Mouse (Mus musculus) NIH3T3 (cell line): Measurements from ENCODE around the gene Hmx2.

Source experiments
- DNase-seq: peaks from one replicate; pipeline ENCODE4 v3.0.0-alpha.2; 2012; ENCODE audit warnings: low read depth

Hmx2 gene

DNA sequence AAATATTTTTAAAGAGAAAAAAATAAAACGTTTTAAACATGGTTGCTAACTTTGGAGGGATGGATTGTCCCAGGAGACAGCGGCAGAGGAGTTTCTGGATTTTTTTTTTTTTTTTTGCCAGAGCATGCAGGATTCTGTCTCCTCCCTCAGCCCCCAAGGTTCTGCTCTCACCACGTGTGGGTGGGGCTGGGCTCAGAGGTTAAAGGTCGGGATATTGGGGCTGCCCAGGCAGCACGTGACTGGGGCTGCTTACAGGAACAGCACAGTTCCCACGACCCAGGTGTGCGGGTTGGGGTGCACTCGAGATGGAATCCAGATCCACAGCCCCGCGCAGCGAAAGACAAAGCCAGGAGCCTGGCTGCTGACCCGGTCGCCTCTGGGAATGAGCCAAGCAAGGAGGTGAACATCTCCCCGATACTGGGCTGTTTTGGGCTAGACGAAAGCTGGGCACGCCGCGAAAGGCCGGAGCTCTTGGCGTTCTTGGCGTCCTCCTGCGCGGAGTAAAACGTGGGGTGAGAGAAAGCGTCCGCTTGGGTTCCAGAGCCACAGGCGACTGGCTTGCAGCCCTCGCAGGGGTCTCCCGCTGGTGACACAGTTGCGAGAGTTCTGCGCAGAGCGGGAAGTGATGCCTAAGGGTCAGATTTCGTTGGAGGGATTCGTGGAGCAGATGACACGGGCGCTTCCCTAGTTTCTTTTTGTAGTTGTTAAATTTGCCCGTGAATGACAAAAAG, 8.1 kb downstream of the Hmx2 start:
- no peak for DNase-seq

DNA sequence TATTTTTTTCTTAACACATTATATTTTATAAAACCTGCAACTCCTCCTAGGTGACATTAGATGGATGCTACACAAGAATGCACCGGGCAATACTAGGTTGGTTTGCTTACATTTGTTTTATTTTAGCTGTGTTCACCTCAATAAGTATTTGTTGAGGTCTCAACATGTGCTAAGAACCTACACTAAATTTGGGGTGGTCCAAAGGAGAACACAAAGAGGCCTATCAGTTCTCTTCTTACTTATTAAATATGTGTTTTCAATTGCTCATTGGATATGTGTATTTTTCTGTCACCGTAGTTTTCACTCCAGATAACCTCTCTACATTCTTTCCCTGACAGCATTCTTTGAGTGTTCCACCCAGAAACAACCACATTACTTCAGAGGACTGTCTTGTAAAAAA, 9.2 kb downstream of the Hmx2 start:
- no peak for DNase-seq

DNA sequence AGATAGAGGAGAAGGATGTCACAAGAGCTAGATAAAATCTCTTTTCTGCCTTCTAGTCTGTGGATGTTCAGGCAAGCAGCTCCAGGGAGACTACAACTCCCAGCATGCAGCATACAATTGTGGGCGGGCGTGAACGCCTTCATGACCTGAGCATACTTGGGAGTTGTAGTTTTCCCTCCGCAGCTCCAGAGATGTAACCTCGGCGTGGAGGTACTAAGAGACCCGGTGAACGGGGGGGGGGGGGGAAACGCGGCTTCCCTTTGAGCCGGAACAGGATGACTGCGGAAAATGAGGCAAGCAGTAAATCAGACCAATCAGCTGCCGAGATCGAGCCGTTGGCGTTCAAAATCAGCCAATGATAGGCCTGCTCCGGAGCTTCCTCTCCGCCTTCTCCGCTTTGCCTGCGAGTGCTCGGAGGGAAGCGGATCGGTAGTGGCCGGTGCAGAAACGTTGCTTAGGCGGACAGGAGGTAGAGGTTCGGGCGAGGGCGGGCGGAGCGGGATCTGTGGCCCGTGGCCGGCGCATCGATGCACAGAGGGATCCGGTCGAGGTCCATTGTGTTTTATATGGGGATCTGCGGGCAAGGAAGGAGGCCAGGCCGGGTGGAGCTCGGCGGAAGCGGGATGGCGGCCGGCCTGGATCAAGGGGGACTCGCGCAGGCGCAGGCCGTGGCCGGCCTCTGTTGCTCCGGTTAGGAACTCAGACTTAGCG, 11.6 kb downstream of the Hmx2 start, which contains the start of gene Bub3:
TSS of gene Bub3 (plus strand) at position 237 of the 711 bp plus-strand sequence.
- DNase-seq: peak; percentile 93

DNA sequence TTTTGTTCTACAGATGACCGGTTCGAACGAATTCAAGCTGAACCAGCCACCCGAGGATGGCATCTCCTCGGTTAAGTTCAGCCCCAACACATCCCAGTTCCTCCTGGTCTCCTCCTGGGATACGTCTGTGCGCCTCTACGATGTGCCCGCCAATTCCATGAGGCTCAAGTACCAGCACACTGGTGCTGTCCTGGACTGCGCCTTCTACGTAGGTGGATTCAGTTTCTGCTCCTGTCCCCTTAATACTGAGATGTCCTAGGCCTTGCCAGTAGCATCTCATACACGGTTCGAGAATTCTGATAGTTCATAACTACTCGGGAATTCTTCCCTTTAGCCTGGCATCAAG, 12.1 kb downstream of the Hmx2 start:
- DNase-seq: no peak

DNA sequence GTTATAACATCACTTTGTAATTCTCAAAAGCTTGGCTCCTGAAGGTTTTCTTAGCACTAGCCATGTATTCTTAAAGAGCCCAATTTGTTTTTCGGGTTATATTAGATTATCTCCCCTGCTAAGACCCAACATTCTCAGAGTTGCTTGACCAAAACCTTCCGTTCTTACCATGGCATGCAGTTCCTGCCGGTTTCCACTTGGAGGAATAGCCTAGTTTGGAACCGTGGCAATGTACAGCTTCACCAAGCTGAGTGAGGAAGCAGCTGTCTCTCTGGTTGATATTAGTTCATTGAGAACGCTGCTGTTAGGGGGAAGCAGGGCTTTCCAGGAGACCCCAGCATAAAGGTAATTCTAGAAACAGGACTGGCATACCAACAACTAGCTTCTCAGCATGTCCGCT, 26.7 kb downstream of the Hmx2 start:
- no peak for DNase-seq

DNA sequence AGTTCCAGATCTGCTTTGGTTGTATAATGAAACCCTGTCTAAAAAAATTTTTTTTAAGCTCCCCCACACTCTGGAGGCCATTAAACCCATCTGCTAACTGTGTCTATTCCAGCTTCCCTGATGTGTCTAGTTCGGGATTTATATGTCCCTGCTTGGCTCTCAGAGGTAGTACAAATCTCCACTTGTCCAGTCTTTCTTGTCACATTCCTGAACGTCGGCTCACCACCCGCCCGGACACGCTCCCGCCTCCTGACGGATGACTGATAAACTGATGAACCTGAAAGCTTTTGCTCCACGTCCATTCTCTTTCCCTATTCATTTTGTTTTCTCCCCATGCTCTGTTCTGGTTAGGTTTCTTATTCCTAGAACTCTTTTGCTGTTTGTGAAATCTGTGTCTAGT, 33.6 kb downstream of the Hmx2 start:
- DNase-seq: no peak

DNA sequence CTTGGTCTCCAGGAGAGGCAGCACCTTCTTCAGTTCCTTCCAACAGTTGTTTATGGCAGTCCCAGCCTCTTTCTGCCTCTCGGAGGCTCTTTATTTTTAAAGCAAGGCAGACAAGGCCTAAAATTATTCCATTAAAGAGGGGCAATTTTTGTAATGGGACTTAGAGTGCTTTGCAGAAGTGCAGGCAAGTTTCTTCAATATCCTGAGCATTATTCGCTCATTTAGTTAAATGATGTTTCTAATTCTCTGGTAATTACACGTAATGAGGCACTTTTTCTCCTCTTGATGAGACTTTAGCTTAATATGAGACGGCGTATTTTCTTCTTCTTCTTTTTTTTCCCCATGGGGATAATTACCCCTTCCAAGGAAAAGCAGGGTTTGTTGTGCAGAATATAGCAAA, 37.0 kb downstream of the Hmx2 start:
- no peak for DNase-seq

DNA sequence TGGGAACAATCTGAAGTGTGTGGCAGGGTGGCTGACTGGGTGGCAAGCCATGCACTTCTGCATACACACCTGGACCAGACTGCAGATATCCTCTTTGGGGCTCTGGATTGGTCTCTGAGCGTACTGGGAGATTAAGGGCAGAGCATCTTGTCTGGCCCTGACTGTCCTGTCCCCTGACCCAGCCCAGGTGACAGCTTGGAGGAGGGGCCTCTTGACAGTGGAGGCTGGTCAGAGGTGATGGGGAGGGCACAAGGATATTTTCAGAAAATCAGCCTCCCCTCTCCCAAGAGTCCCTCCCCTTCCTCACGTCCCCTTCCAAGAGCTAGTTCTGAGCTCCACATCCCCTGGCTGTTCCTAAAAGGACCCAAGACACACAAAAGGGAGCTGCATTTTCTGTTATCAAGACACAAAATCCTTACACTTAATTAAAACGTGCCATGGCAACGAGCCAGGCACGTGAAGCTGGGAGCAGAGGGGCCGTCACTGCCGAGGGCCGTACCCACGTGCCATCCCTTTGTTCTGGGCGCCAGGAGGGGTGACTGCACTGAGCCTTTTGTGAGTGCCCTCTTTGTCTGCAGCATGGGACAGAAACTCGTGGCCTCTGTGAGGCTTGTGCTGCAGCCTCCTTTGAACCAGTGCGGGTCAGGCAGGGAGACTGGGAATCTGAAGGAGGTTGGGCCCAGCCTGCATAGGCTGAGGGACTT, 49.4 kb downstream of the Hmx2 start:
- DNase-seq: no peak

DNA sequence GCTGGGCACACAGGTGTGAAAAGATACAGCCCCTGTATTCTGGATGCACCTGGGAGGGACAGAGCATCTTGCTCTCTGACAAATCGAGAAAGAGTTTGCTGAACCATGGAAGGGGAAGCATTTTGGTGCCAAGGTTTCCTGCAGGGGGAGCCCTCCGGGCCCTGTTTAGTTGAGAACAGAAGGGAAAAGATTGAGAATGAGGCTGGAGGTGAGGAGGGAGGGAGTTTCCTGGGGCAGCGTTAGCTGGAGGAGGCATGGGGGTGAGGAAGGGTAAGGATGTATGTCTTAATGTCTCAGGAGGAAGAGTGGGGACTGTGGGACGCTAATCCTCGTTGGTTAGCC, 49.9 kb downstream of the Hmx2 start:
- peak; percentile 18 for DNase-seq

DNA sequence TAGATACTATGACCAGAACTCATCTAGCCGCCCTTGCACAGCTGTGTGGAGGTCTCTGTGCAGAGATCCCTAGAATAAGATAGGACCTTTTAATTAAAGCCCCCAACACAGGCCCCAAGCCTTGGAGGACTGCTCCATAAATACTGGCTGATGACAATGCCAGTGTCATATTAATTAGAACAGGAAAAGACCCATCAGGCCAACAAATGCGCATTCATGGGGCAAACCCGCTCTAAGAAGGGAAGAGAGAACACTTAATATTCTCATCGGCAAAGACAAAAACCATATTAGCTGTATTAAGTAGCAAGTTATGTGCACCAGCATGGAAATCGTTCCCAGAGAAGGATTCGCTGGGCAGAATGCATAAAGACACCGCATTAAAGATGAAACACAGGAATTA, 53.5 kb downstream of the Hmx2 start:
- DNase-seq: no peak

DNA sequence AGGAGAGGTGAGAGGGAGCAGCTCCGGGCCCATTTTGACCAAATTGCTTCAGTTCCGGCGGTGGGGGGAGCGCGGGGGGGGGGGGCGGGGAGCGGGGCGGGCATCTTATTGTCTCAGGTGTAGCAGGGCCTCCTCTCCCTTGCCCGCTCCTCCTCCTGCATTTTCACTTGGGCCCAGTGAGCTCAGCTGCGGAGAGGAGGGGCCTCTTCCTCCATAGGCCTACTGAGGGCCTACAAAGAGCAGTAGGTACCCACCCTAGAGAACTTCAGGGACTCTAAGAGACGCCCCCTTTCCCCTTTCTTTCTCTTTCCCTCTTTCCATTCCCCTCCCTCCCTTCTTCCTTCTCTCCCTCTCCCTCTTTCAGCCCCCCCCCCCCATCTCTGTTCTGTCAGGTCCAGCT, 54.6 kb downstream of the Hmx2 start:
- DNase-seq: no peak

DNA sequence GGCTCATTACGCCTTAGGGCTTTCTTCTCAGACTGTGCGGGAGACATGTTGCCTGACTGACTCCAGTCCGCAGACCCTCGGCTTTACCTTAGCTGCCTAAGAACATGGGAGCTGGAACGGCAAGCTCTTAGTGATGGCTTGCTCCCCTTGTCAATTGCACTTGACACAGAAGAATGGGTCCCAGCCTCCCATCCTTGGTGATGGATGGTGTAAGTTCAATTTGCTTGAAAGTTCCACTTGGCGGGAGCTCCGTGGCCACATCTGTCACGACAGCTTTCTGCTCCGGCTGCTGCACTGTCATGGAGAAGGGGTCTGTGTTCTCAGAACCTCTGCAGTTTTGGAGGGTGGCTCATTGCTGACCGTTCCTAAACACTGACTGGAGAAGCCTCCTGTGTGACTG, 56.4 kb downstream of the Hmx2 start:
- no peak for DNase-seq

DNA sequence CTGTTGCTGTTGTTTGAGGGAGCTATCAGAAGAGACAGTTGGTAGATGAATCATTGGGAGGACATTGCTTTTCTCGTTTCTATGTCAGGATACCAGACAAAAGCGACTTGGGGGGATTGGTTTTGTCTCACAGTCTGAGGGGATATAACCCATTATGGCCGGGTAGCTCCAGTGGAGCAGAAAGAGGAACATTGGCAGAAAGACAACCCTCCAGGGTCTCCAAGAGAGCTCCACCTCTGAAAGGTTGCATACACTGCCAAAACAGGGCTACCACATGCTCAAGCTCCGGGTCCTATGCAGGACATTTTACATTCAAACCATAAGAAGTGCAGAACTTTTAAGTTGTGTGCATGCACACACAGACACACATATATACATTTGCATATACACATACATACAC, 56.9 kb downstream of the Hmx2 start:
- DNase-seq: no peak
